Mouse (Mus musculus): ENCODE measurements around the gene Adrm1.

- 0 out of 2 replicates have a peak, but pooled peaks have one; percentile 15 for TF ChIP-seq POLR2A (IDR thresholded peaks at IDR 0.05; ENCODE audit: insufficient read depth, low read depth, low read length)
- no peak for TF ChIP-seq CTCF (IDR thresholded peaks at IDR 0.05; ENCODE audit: insufficient read depth, low read depth, low read length)
These were observed 53.9 kb downstream of the Adrm1 start for GRCm38 (mm10) chr2:180225044-180225761.
